Mouse (Mus musculus): ENCODE results near the gene Rpl32.

Gene Rpl32

DNA sequence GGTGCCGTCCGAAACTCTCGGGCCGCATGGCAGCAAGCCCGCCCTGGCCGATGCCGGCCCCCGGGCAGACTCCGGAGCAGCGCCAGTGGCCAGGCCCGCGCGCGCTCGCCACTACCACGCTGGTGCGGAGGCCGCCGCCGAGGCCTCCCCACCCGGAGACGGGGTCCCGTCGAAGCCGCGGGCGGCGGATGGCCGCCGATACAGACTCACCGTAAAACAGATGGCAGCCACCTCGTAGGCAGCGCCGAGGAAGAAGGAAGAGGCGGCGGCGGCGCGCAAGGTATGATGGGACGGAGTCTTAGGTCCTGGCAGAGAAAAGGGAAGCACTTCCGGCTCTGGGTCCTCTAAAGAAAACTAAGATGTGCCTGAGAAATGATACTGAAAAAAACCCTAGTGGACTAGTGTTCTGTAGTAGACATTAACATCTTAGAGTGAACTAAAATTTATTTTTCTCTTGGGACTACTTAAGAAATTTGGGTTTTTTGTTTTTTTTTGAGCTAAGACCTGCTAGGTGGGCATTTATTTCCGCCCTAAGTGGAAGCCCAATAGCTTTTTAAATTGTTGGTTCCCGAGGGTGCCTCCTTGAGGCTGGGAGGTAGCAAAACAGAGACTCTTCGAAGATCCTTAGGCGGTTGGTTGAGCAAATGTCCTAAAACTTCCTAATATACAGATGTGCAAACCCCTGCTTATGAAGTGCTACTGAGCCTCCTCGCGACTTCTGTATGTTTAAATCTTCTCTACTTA, at the start of gene Rpl32:
Gene Rpl32 (minus strand): TSS at position 260 of the 744 bp plus-strand sequence.
- peak; percentile 89 for DNase-seq (ENCODE audit: low read depth, low spot score)

- DNase-seq (ENCODE audit: low read depth, low spot score), result no peak
These were observed 47.8 kb upstream of the Rpl32 start for GRCm38 (mm10) chr6:115856361-115856745.

- no peak for DNase-seq (ENCODE audit: low read depth, low spot score)
These were observed 47.3 kb upstream of the Rpl32 start for GRCm38 (mm10) chr6:115855733-115856360.

DNA sequence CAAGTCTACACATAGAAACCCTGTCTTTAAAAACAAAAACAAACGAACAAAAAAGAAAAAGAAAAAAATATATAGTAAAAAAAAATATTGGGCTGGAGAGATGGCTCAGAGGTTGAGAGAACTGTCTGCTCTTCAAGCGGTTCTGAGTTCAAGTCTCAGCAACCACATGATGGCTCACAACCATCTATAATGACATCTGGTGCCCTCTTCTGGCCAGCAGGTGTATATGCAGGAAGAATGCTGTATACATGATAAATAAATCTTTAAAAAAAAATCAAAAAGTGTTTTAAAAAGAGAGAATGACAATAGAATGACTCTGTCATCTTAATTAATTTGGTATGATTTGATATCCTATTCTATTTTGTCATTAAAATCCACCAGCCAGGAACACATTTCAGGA, 45.9 kb upstream of the Rpl32 start:
- no peak for DNase-seq (ENCODE audit: low read depth, low spot score)

DNA sequence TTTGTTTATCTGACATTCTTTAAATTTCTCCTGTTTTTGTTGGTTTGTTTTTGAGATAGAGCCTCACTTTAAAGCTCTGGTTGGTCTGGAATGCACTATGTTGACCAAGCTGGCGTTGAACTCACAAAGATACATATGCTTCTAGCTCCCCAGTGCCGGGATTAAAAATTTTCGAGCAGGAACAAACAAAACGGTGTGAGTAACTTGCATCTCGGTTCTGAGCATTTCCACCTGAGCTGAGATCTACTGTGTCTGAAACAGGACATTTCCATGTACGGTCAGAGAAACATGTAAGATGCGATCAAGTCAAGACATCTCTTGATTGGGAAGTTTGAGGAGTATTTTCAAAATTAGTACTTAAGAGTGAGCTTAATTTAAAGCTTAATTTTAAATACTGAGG, 45.4 kb upstream of the Rpl32 start:
- no peak for DNase-seq (ENCODE audit: low read depth, low spot score)

GRCm38 (mm10) chr6:115853091-115853813, 44.7 kb upstream of the Rpl32 start, which contains the start of the genes Mbd4 and Ift122:
TSS of gene Mbd4 (minus strand) at chr6:115853371.
TSS of gene Ift122 (plus strand) at chr6:115853470.
- peak; percentile 100 for DNase-seq (ENCODE audit: low read depth, low spot score)

DNA sequence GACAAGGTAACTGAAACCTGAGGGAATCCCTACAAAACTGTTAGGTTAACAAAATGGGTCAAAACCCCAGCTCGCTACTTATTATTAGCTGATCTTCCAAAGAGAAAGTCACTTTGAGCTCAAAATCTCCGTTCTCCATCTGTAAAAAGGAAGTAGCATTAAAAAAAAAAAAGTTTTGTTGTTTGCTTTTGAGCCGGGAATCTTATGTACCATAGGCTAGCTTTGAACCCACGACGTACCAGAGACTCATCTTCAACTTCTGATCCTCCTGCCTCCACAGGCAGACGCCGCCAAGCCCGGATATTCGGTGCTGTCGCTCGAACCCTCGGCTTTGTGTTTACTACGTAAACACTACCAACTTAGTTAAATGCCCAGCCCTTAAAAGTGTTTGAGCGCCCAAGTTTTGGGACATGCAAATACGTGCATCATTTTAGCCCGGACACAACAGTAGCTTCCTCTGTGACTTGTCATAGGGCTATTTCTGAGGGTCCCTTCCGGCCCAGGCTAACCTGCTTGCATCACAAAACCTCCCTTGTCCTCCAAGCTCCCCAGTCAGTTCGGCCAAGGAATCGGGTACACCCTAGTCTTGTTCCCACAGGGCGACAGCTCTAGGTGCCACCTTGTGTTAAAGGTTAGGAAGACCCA, 44.0 kb upstream of the Rpl32 start:
- DNase-seq (ENCODE audit: low read depth, low spot score), result no peak

GRCm38 (mm10) chr6:115848598-115849304, 40.2 kb upstream of the Rpl32 start:
- DNase-seq (ENCODE audit: low read depth, low spot score), result no peak

- DNase-seq (ENCODE audit: low read depth, low spot score), result peak; percentile 48
These were observed 38.3 kb upstream of the Rpl32 start for GRCm38 (mm10) chr6:115846640-115847411.

DNA sequence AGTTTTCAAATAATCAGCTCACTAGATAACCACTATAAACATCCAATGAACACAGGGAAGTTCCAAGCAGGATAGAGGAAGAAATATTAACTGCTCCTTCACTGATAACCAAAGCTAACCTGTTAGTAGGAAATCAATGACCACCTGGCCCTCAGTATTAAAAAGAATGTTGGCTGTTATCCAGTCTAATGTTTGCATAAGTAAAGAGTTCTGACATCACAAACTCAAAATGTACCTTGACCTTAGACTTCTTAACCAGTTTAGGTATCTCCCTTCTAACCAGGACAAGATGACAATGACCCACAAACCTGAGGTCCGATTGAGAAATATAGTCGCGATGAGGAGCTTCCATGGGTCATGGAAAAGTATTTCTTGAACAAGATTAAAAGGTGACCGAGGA, 36.5 kb upstream of the Rpl32 start:
- DNase-seq (ENCODE audit: low read depth, low spot score), result no peak

GRCm38 (mm10) chr6:115838745-115839144, 30.2 kb upstream of the Rpl32 start:
- no peak for DNase-seq (ENCODE audit: low read depth, low spot score)

- DNase-seq (ENCODE audit: low read depth, low spot score), result peak; percentile 73
These were observed 29.6 kb upstream of the Rpl32 start, which contains the start of gene Efcab12 for GRCm38 (mm10) chr6:115838161-115838597. TSS of gene Efcab12 (minus strand) at chr6:115838412.

GRCm38 (mm10) chr6:115833861-115834260, 25.3 kb upstream of the Rpl32 start:
- DNase-seq (ENCODE audit: low read depth, low spot score), result no peak

DNA sequence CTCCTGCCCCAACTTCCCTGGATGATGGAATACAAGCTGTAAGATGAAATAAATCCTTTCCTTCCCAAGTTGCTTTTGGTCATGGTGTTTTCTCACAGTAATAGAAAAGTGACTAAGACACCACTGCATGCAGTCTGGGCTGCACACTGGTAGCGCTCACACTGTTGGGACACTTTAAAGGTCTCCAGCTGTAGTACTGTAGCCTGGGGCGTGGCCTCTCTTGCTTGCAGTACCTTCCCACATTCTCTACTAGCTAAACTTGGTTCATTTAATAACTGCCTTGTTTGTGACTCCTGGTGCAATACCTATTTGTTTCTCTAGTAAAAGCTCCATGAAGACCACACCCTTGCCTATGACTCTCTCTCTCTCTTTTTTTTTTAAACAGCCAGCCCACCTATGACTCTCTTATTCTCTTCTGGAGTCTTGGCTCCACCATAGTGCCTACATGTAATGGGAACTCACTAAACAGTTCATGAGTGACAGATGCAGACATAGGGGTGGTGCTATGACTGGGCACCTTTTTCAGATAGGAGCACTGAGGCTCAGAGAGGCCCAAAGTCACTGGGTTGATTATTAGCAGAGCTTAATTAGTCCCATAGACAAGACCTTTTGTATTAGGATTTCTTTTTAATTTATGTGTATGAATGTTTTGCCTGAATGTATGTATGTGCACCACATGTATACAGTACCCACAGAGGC, 23.8 kb upstream of the Rpl32 start:
- no peak for DNase-seq (ENCODE audit: low read depth, low spot score)

DNA sequence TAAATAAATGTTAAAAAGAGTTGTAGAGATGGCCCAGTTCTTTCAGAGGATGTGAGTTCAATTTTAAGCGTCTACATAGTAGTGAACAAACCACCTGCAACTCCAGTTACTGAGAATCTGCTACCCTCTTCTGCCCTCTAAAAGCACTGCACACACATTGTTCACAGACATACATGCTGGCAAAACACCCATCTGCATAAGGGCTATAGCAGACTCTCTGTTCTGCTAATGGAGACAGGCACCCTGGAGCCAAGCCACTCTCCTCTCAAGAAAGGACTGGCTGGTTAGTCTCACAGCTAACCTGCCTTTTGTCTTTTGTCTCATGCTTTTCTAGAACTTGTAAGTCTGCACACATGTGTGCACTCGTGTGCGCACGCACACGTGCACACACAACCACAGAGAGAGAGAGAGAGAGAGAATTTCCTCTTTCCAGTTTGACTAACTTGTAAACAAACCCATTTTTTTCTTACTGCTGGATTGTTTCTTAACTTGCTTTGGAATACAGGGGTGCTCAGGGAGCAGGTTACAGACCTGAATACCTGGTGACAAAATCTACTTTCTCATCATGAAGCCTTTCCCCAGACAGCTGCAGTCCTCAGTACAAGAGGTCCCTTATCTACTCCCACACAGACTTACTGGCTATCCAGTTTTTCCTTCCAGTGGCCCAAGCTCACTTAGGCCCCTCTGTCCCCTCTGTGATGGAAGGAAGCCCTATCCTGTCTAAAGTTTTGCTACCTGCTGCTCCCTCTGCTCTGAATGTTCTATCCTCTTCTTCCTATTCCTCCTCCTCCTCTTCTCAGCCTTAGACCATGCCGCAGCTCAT, 22.4 kb upstream of the Rpl32 start:
- no peak for DNase-seq (ENCODE audit: low read depth, low spot score)

DNA sequence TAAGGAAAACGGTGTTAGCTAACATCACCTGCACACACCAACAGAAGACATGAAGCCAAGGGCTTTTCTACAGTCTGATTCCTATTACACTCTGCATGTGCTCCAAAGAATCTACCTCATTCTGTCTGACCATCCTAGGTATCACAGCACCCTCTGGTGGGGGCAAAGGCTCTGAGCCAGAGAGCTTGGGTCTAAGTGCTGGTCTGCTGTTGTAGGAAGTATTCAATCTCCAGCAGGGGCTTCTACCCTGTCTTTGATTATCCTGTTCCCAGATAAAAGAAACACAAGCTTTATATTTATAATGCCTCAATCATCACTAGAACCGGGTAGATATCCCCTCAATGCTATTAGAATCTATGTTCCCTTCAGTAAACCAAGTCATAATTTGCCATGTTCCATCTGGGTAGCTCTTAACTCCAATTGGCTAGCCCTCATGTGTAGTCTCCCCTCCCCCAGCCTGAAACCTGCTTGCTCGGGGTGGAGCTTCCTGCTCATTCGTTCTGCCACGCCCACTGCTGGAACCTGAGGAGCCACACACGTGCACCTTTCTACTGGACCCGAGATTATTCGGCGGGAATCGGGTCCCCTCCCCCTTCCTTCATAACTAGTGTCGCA, 15.4 kb upstream of the Rpl32 start:
- DNase-seq (ENCODE audit: low read depth, low spot score), result peak; percentile 71

DNA sequence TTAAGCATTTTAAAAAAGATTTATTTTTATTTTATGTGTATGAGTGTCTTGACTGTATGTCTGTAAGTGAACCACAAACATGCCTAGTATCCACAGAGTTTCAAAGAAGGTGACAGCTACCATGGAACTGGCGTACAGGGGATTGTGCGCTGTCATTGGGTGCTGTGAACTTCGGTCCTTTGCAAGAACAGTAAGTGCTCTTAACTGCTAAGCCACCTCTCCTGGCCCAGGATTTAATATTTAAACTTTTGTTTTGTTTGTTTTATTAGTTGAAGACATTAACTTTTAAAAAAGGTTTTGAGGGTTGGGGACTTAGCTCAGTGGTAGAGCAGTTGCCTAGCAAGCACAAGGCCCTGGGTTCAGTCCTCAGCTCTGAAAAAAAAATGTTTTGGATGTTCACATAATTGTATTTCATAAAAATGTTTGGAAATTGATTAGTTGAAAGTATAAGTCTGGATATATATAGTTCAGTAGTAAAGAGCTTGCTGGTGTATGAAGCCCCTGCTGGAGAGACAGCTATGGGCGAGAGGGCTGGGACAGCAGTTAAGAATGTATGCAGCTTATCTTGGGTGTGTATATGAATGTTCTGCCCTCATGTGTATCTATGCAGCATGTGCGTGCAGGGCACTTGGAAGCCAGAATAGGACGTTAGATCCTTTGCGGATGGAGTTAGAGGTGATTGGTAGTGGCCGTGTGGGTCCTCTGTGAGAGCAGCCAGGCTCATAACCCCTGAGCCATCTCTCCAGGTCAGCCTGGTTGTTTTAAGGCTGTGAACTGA, 12.9 kb upstream of the Rpl32 start:
- DNase-seq (ENCODE audit: low read depth, low spot score), result no peak

DNA sequence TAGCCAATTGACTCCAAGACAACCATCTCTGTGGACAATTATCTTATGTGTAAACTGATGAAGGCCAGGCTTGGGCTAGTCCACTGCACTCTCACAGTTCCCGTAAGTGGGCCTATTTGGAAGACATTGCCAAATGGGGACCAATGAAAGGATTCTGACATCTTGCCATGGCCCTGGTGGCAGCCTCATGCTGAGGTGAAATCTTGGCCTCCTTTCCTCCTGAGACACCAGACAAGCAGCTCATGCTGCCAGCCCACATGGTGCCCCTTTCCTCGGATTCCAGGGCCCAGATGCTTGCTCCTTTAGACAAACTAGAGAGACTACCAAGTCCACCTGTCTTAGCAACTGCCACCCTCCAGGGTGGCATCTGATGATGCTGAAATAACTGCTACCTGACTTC, 9.6 kb upstream of the Rpl32 start:
- DNase-seq (ENCODE audit: low read depth, low spot score), result no peak
